Mouse (Mus musculus) cortical plate, adult 2 months (tissue): ENCODE results near the gene Kctd17.

Experiments
- CTCF ChIP-seq: fragments of 200-500 bp; IDR thresholded peaks from 2 replicates; pipeline ENCODE4 v1.5.1; 2011; ENCODE audit warnings: mild to moderate bottlenecking, control low read depth, low read length; ENCODE audit not compliant: insufficient read depth; ENCODE audit errors: extremely low read depth
- POLR2A ChIP-seq: fragments of 200-500 bp; IDR thresholded peaks from 2 replicates; pipeline ENCODE4 v1.6.1; 2011; ENCODE audit warnings: mild to moderate bottlenecking, low read length, control low read depth; ENCODE audit not compliant: insufficient read depth; ENCODE audit errors: extremely low read depth

DNA sequence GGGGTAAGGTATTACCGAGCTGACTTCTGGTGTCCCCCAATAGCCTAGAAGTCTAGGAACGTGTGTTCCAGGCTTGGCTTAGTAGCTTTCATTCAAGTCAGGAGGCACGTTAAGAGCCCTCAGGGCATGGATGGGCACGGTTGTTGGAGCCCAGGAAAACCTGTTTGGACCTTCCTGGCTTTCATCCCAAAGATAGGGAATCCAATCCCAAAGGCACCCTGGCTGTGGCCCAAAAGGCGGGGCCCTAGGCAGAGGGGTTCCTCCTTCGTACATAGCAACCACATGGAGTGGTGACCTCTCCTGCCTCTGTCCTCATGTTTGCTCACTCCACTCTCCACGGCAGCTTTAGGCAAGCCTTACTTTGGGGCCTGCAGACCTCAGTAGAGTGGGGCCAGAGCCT lies 25.9 kb upstream of the Kctd17 start:
- no peak for TF ChIP-seq CTCF
- no peak for TF ChIP-seq POLR2A
